Mouse (Mus musculus) E14TG2a.4 (cell line): Measurements from ENCODE around the gene Timm44.

ENCODE experiments used
- H3K27me3 ChIP-seq: 2 replicates; pipeline ENCODE4 v1.6.1; 2014; ENCODE audit warnings: low read length, control low read depth; ENCODE audit not compliant: insufficient read depth
- H3K36me3 ChIP-seq: 2 replicates; pipeline ENCODE4 v1.6.1; 2014; ENCODE audit warnings: low read length, control low read depth; ENCODE audit not compliant: insufficient read depth
- H3K4me1 ChIP-seq: replicated peaks from 2 replicates; pipeline ENCODE4 v1.6.1; 2014; ENCODE audit warnings: low read depth, low read length, control low read depth
- H3K4me3 ChIP-seq: replicated peaks from 2 replicates; pipeline ENCODE4 v1.5.1; 2014; ENCODE audit warnings: mild to moderate bottlenecking, low read length
- H3K9me3 ChIP-seq: 2 replicates; pipeline ENCODE4 v1.6.1; 2014; ENCODE audit warnings: low read length, control low read depth
- CTCF ChIP-seq: conservative IDR thresholded peaks from 2 replicates; pipeline ENCODE4 v1.5.1; 2014; ENCODE audit warnings: low read length
- NANOG ChIP-seq: IDR thresholded peaks from 2 replicates; pipeline ENCODE4 v1.6.1; 2014; ENCODE audit warnings: borderline replicate concordance, low read length, mixed read lengths
- POU5F1 ChIP-seq: IDR thresholded peaks from 2 replicates; pipeline ENCODE4 v1.6.1; 2014; ENCODE audit warnings: low read length, borderline replicate concordance

The Timm44 gene

GRCm38 (mm10) chr8:4275275-4276110 is at the start of gene Timm44:
Timm44 (minus strand) TSS chr8:4275913.
- H3K27me3 ChIP-seq: no peaks in the 10 kb centered on the region

GRCm38 (mm10) chr8:4324983-4325750 is 49.5 kb upstream of the Timm44 start, which contains the start of the genes Ccl25 and Elavl1:
Ccl25 (plus strand) TSS chr8:4325210.
Elavl1 (minus strand) TSS chr8:4325413.
- Histone ChIP-seq H3K27me3 (no peaks in the 10 kb centered on the region), H3K4me1 (peaks cover 59% of the 10 kb centered on the region), H3K4me3 (peak within 1 kb of the TSS; percentile 94), H3K36me3 (peaks cover 63% of the 10 kb centered on the region), H3K9me3 (no peaks in the 10 kb centered on the region)
- TF ChIP-seq NANOG (no peak), CTCF (no peak), POU5F1 (no peak)

More at GRCm38 (mm10) chr8:4275275-4276110, at the start of gene Timm44:
- Histone ChIP-seq H3K9me3 (no peaks in the 10 kb centered on the region), H3K4me3 (peak within 1 kb of the TSS; percentile 98), H3K4me1 (peaks cover 23% of the 10 kb centered on the region), H3K36me3 (peaks cover 27% of the 10 kb centered on the region)
- TF ChIP-seq POU5F1: no peak
- TF ChIP-seq CTCF: no peak

GRCm38 (mm10) chr8:4324525-4324924 is 48.8 kb upstream of the Timm44 start:
- TF ChIP-seq NANOG (no peak), CTCF (no peak), POU5F1 (no peak)

GRCm38 (mm10) chr8:4323917-4324316 is 48.2 kb upstream of the Timm44 start:
- peaks cover 60% of the 10 kb centered on the region for H3K4me1 ChIP-seq
- no peaks in the 10 kb centered on the region for H3K9me3 ChIP-seq
- no peak for TF ChIP-seq NANOG
- no peak for TF ChIP-seq CTCF
- TF ChIP-seq POU5F1: no peak
- H3K36me3 ChIP-seq: peaks cover 64% of the 10 kb centered on the region
- no peaks in the 10 kb centered on the region for H3K27me3 ChIP-seq
- H3K4me3 ChIP-seq: peak overlapping the region; percentile 94

More at GRCm38 (mm10) chr8:4324525-4324924, 48.8 kb upstream of the Timm44 start:
- Histone ChIP-seq H3K4me3 (peak overlapping the region; percentile 94), H3K4me1 (peaks cover 60% of the 10 kb centered on the region), H3K9me3 (no peaks in the 10 kb centered on the region), H3K27me3 (no peaks in the 10 kb centered on the region), H3K36me3 (peaks cover 64% of the 10 kb centered on the region)

GRCm38 (mm10) chr8:4322470-4322869 is 46.8 kb upstream of the Timm44 start:
- H3K4me3 ChIP-seq: no peak overlapping the region
- TF ChIP-seq NANOG: no peak
- TF ChIP-seq CTCF: peak; percentile 97
- H3K9me3 ChIP-seq: no peaks in the 10 kb centered on the region
- H3K36me3 ChIP-seq: peaks cover 57% of the 10 kb centered on the region
- H3K4me1 ChIP-seq: peaks cover 66% of the 10 kb centered on the region
- no peaks in the 10 kb centered on the region for H3K27me3 ChIP-seq

- no peaks in the 10 kb centered on the region for H3K9me3 ChIP-seq
- H3K4me3 ChIP-seq: no peak overlapping the region
- H3K27me3 ChIP-seq: no peaks in the 10 kb centered on the region
- peaks cover 54% of the 10 kb centered on the region for H3K36me3 ChIP-seq
- peaks cover 61% of the 10 kb centered on the region for H3K4me1 ChIP-seq
- TF ChIP-seq CTCF (no peak), NANOG (no peak), POU5F1 (no peak)
Measured at GRCm38 (mm10) chr8:4321031-4321430, 45.3 kb upstream of the Timm44 start.

GRCm38 (mm10) chr8:4320404-4320803 is 44.7 kb upstream of the Timm44 start:
- no peaks in the 10 kb centered on the region for H3K9me3 ChIP-seq
- H3K27me3 ChIP-seq: no peaks in the 10 kb centered on the region
- peaks cover 58% of the 10 kb centered on the region for H3K4me1 ChIP-seq
- H3K36me3 ChIP-seq: peaks cover 54% of the 10 kb centered on the region
- H3K4me3 ChIP-seq: no peak overlapping the region
- TF ChIP-seq CTCF: no peak
- TF ChIP-seq POU5F1: no peak
- no peak for TF ChIP-seq NANOG

- TF ChIP-seq CTCF (no peak), POU5F1 (no peak), NANOG (no peak)
- Histone ChIP-seq H3K9me3 (no peaks in the 10 kb centered on the region), H3K4me3 (no peak overlapping the region), H3K27me3 (no peaks in the 10 kb centered on the region), H3K4me1 (peaks cover 57% of the 10 kb centered on the region), H3K36me3 (peaks cover 54% of the 10 kb centered on the region)
Measured at GRCm38 (mm10) chr8:4319573-4319872, 43.8 kb upstream of the Timm44 start.
